Mouse (Mus musculus): ENCODE results near the gene Dop1b. TPM values are rescaled to one million over a fixed set of nuclear protein-coding genes. Genes with fewer than 3 reads are reported as not detected.

Gene Dop1b
- total and polyA plus RNA-seq, 3 experiments, result 0.90 to 4.5 (median 3.1) TPM

DNA sequence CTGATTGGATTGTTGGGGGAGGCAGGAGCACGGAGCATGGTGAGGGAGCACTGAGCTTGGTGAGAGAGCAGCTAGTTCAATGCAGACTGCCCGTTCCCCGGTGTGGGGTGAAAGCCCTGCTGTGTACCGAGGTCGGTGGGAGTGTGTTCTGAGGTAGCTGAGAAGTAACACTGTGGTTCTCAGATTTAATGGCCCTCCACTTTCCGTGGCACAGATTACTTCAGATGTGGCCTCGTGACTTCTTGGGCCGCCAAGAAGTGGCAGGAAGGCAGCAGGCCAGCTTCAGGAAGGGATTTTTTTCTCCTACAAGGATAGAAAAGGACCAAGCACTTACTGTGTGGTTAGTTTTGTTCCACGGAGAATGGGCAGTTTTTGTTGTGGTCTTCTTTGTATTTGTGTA is 17.0 kb downstream of the Dop1b start:
- in situ Hi-C loops (cut with MboI; ENCODE audit: low pct_ligation_motif_present, low pct_unique_long_range_greater_than_20kb, low sequenced_read_pairs) (no loop called here), dilution Hi-C loops (cut with MboI; ENCODE audit: extremely low pct_ligation_motif_present, extremely low pct_unique_long_range_greater_than_20kb, low sequenced_read_pairs) (no loop called here)
- TF ChIP-seq MYC (IDR thresholded peaks at IDR 0.05; ENCODE audit: low read depth, low read length), result no peak
- TF ChIP-seq E2F4 (IDR thresholded peaks at IDR 0.05; ENCODE audit: insufficient replicate concordance, low read depth, low read length), result no peak
- TF ChIP-seq EP300 (IDR thresholded peaks at IDR 0.05; ENCODE audit: low read length), result no peak
- TF ChIP-seq CTCF (conservative IDR thresholded peaks at IDR 0.05 in 1 of 2, IDR thresholded peaks at IDR 0.05 in 1 of 2; ENCODE audit: low read depth in 2 of 2, low read length in 2 of 2), result no peak
- TF ChIP-seq RAD21 (IDR thresholded peaks at IDR 0.05; ENCODE audit: low read depth, low read length), result no peak
- no peak for TF ChIP-seq ZNF384 (IDR thresholded peaks at IDR 0.05; ENCODE audit: low read depth, low read length)
- no peak for TF ChIP-seq ELF1 (IDR thresholded peaks at IDR 0.05; ENCODE audit: low read depth, low read length)
- no peak for TF ChIP-seq HCFC1 (IDR thresholded peaks at IDR 0.05; ENCODE audit: low read depth, low read length)
- no peak for TF ChIP-seq JUN (IDR thresholded peaks at IDR 0.05; ENCODE audit: insufficient read depth, low read depth, low read length)
- no peak for TF ChIP-seq IRF4 (IDR thresholded peaks at IDR 0.05; ENCODE audit: low read depth, low read length)
- TF ChIP-seq ETS1 (conservative IDR thresholded peaks at IDR 0.05; ENCODE audit: low read depth, low read length), result no peak
- TF ChIP-seq RCOR1 (conservative IDR thresholded peaks at IDR 0.05; ENCODE audit: low read depth, low read length), result no peak
- no peak for TF ChIP-seq TCF12 (IDR thresholded peaks at IDR 0.05; ENCODE audit: low read depth, low read length)
- Histone ChIP-seq H3K9ac (ENCODE audit: insufficient read depth, low read depth) (no peak overlapping the region), H3K4me1 (ENCODE audit: control insufficient read depth in 1 of 2, insufficient read depth in 2 of 2) (peaks cover 9 to 11% of the 10 kb centered on the region in 2 experiments), H3K4me3 (replicated peaks in 1 of 3; ENCODE audit: low read depth in 2 of 3, low read length in 2 of 3, poor library complexity in 1 of 3) (no peak overlapping the region), H3K79me2 (replicated peaks; ENCODE audit: control insufficient read depth, extremely low read depth, insufficient read depth, poor library complexity, severe bottlenecking) (no peaks in the 10 kb centered on the region), H3K36me3 (replicated peaks in 1 of 2; ENCODE audit: control insufficient read depth in 1 of 2, insufficient read depth in 1 of 2, low read length in 1 of 2) (no peaks in the 10 kb centered on the region), H3K4me2 (ENCODE audit: insufficient read depth, low read depth, poor library complexity, severe bottlenecking) (no peak overlapping the region), H3K9me3 (replicated peaks; ENCODE audit: low read length) (no peaks in the 10 kb centered on the region), H3K27ac (ENCODE audit: insufficient read depth, low read depth) (no peak overlapping the region), H3K27me3 (replicated peaks) (no peaks in the 10 kb centered on the region)
- DNase-seq (ENCODE audit: extremely low read depth), result no peak

DNA sequence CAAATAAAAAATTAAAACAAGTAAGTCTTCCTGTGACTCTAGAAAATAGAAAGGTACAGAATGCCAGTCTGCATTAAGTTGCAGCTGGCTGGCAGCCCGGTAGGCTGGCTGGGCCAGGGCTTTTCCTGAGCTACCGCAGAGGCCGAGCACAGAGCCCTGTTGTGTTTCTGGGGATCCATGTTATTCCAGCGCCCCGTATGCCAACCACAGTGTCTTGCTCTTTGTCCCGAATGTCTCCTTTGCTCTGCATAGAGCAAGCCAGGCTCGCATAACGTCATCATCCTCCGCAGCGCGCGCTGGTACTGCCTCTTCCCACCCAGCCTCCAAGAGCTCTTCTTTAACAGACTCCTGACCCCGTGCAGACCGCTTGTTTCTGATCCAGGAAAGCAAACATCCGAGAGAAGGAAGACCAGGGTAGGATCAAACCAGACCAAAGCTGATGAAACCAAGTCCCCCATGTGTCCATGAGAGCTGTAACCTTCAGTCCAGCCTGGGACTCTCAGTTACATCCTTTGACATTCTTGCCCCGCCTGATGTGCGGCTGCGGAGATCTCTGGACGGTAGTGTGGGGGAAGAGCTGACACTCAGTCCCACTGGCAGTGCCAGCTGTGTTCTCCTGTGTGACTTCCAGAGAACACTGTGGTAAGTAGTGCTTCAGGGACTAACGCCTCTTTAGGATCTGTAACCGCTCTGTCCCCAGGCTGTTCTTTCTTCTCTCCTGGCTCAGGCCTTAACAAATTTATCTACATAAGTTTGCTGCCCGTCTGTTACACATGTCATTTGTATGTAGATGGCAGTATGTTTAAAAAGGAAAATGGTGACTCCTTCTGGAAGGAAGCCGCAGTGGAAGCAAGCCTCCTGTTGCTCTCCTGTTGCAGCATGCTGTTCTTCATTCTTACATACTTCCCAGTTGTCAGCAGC is 18.4 kb downstream of the Dop1b start:
- DNase-seq (ENCODE audit: extremely low read depth), result no peak
- Histone ChIP-seq H3K9ac (ENCODE audit: insufficient read depth, low read depth) (no peak overlapping the region), H3K4me1 (ENCODE audit: control insufficient read depth in 1 of 2, insufficient read depth in 2 of 2) (peaks cover 9 to 11% of the 10 kb centered on the region in 2 experiments), H3K79me2 (replicated peaks; ENCODE audit: control insufficient read depth, extremely low read depth, insufficient read depth, poor library complexity, severe bottlenecking) (no peaks in the 10 kb centered on the region), H3K36me3 (replicated peaks in 1 of 2; ENCODE audit: control insufficient read depth in 1 of 2, insufficient read depth in 1 of 2, low read length in 1 of 2) (no peaks in the 10 kb centered on the region), H3K4me3 (replicated peaks in 1 of 3; ENCODE audit: low read depth in 2 of 3, low read length in 2 of 3, poor library complexity in 1 of 3) (no peak overlapping the region), H3K4me2 (ENCODE audit: insufficient read depth, low read depth, poor library complexity, severe bottlenecking) (no peak overlapping the region), H3K27me3 (replicated peaks) (no peaks in the 10 kb centered on the region), H3K27ac (ENCODE audit: insufficient read depth, low read depth) (no peak overlapping the region), H3K9me3 (replicated peaks; ENCODE audit: low read length) (no peaks in the 10 kb centered on the region)
- dilution Hi-C loops (cut with MboI; ENCODE audit: extremely low pct_ligation_motif_present, extremely low pct_unique_long_range_greater_than_20kb, low sequenced_read_pairs), result no loop called here
- TF ChIP-seq MAZ (IDR thresholded peaks at IDR 0.05; ENCODE audit: low read depth, low read length) (no peak), UBTF (IDR thresholded peaks at IDR 0.05; ENCODE audit: low read depth, low read length) (no peak), NRF1 (IDR thresholded peaks at IDR 0.05; ENCODE audit: low read depth, low read length) (no peak), JUN (IDR thresholded peaks at IDR 0.05; ENCODE audit: insufficient read depth, low read depth, low read length) (no peak), SMC3 (IDR thresholded peaks at IDR 0.05; ENCODE audit: low read depth, low read length) (no peak)
- in situ Hi-C loops (cut with MboI; ENCODE audit: low pct_ligation_motif_present, low pct_unique_long_range_greater_than_20kb, low sequenced_read_pairs), result loop anchor here (10.0 kb wide), 1 partner anchor 45 kb away; the partner anchor contains the start of gene Cbr3
